Mouse (Mus musculus): ENCODE measurements around the gene Gm29133. TPM values are rescaled to one million over a fixed set of nuclear protein-coding genes. Genes with fewer than 3 reads are reported as not detected.

The Gm29133 gene
- not detected in 2 replicates for total RNA-seq (2015; ENCODE audit: low replicate concordance)
- not detected in 2 replicates for total RNA-seq (2017; ENCODE audit: low replicate concordance)

DNA sequence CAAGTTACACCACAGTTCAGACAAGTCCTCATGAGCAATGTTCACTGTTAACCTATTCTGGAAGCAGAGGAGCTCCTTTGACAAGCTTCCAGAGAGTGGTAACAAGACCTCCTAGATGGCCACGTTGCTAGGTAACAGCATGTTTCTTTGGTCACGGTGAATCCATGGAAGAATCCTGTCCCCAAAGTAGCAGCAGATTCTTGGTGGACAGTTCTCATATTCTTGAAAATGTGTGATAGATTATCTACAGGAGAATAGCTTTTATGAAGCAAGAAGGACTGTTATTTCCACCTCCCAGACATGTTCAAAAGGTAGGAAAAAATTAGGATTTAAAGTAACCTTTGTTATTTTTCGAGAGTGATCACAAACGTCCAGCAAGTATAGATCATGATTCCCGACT is at the start of gene Gm29133:
TSS of gene Gm29133 (plus strand) at position 301 of the 400 bp plus-strand sequence.
- no peak for ATAC-seq (replicated peaks; ENCODE audit: low FRiP score, poor library complexity, severe bottlenecking)

DNA sequence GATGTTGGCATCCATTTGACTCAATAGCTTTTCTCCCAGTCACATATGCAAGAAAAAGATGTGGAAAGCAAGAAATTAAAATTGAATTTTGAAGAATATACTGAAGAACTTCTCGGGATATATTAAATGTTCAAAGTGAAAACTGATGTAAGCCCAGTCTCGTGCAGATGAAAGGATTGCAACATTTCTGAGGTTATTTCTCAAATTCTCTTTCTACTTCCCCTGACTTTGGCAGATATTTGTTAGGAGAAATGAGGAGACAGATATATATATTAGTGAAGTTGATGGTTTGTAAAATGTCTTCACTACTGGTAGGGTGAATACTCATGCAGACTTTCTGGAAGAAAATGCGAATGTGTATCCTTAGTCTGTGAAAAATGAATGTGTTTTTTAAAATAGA is 48.9 kb upstream of the Gm29133 start:
- ATAC-seq (replicated peaks; ENCODE audit: low FRiP score, poor library complexity, severe bottlenecking) = no peak

DNA sequence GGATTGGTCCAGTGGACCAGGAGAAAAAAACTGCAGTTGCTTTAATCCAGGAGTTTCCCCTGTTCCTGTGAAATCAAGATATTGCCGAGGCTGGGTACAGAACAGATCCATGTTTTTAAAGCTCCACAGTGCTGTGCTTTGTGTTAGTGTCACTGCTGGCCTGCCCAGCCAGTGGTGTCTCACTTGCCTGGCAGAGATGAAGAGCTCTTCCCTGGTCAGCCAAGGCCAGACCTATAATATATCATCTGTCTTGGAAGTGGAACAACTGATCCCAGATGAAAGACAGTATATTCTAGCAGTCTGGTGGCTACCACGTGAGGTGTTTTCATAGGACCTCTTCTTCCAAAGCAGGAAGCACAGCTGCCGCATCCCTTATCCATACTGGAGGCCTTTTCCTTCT is 46.7 kb upstream of the Gm29133 start:
- no peak for ATAC-seq (replicated peaks; ENCODE audit: low FRiP score, poor library complexity, severe bottlenecking)

DNA sequence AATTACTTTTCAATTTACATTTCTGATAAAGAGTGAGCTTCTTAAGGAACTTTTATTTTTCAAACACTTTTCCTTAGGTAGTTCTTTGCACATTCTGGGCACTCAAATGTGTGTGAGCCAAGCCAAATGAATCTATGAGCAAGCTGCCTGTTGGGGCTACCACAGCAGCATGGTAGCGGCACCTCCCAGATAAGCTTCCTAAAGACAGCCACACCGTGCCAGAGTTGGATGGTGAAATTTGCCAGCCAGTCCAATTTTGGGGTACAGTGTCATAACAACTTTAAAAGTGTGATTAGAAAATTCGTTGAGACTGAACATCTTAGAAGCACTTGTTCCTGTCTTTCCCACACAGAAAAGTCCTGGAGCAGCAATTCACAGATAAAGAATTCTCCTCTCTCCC is 41.5 kb upstream of the Gm29133 start:
- no peak for ATAC-seq (replicated peaks; ENCODE audit: low FRiP score, poor library complexity, severe bottlenecking)

DNA sequence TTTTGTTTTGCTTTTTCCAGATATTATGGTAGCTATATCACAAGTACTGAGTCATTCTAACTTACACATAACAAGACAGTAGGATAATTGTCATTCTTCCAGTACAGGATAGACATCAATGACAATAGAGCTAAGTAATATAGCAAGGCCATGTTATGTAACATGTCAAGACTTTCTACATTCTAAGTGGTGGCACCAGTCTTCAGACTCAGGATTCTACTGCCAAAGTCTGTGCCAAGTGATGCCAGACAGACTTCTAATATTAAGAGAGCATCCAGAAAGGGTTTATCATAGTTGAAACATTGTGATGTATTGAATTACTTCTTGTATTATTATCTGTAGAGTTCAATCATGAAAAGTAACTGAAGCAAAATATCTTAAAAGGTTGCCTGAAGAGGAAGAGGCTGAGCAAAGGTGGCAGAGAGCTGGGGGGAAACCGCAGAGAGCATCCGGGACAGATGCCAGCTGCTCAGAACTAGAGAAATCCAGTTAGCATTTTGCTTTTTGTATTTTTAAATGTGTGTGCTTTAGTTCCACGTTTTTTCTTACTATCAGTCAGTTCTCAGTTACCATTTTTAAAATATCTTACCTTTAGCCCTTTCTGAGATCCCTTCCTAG is 34.2 kb upstream of the Gm29133 start:
- no peak for ATAC-seq (replicated peaks; ENCODE audit: low FRiP score, poor library complexity, severe bottlenecking)

DNA sequence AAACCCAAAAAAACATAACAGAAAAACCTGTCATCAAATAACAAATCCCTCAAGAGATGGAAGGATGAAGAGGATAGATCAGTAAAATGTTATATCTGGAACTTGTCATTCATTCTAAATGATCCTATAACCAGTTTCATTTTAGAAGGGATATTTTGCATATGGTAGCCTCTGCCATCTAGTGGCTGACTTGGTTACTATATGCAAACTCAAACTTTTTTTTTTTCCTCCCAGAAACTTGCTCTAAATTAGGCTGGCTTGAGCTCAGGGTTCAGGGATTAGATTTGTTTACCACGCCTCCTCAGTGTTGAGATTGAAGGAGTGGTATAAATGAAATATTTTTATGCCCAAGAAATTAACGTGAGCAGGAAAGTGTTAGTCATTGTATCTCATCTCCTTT is 27.3 kb upstream of the Gm29133 start:
- ATAC-seq (replicated peaks; ENCODE audit: low FRiP score, poor library complexity, severe bottlenecking) = no peak

DNA sequence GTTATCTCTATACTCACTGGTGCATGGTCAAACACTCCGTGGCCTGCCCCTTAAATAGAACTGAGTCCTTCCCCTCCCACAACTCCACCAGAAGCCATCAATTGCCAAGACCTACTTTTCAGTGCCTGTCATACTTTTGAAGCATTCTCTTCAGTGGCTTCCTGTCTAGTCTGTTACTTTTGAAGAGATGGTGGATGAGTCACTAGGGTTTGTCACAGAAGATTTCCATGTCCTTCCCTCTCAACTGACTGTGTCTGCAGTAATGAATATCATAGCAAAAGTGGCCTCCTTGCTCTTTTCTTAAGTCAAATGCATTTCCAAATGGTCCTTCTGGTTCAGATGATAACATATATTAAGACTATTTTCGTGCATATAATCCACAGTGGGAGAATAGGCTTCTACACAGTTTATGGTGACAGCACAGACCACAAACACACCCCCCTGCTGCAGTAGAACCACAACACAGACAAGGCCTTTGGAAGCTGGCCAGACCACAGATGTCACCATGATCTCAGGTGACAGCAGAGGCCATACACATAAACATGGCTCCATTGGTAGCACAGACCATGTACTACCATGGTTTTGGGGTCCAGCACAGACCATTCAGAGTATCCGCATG is 16.9 kb upstream of the Gm29133 start:
- ATAC-seq (replicated peaks; ENCODE audit: low FRiP score, poor library complexity, severe bottlenecking) = no peak

DNA sequence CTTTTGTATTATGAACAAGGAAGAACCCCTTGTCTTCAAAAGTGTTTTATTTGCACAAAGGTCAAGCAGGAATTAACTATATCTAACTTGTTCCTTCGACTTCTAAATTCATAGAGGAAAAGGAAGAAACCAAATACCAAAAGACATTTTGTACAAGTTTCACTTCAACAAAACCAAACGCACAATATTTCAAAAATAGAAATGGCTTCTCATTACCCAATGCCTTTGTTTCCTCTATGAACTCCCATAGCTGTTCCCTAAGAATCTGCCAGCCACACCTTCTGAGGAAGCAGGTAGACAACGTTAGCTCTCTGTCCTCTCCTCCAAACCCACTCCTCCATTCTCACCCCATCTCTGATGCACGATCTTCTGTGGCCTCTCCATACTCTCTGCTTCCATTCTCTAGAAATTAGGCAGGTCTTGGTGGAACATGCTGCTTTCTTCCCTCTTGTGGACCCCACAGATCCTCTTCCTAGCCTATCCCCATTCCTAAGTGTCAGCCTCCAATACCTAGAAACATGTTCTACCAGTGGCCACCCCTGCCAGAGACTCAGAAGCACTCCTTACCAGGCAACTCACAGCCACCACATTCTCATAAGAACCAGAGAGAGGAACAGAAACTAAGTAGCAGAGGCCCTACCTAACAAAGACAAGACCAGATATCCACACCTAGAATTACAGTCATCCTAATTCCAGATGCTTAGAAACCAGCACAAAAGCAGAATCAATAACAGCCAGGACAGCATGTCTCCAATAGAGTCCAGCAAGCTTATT is 4.1 kb upstream of the Gm29133 start:
- ATAC-seq (replicated peaks; ENCODE audit: low FRiP score, poor library complexity, severe bottlenecking) = no peak

DNA sequence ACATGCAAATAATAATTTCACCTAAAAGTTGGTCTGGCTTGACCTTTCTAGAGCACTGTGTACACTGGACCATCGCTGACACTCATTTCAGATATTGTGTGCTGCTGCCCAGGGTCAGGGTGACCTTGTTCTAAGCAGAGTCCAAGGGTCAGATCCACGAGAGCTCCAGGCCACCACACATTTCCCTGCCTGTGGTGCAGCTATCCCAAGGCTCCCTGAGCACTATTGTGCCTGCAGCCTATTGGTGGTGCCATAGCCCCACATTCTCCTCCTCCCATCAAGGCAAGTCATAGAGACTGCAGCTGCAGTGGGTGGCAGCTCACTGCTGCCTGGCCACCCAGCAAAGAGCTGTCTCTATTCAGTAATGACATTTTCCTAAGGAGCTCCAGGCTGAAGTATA is 2.7 kb upstream of the Gm29133 start:
- no peak for ATAC-seq (replicated peaks; ENCODE audit: low FRiP score, poor library complexity, severe bottlenecking)

DNA sequence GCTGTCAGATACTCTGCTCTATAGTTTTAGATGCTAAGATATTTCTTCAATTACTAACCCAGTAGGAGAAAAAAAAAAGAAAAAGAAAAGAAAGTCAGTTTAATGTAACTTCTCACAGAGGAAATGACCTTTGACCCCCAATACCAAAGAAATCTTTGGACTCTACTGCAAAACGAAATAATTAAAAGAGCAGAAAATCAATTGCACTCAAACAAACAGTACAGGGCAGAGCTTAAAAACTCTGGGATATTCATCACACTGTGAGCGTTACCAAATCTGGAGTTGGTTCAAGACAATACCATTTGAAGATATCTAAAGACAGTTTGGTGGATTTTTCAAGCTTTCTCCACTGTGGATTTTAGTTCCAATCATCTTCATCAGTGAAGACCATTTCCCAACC is 15.4 kb downstream of the Gm29133 start:
- no peak for ATAC-seq (replicated peaks; ENCODE audit: low FRiP score, poor library complexity, severe bottlenecking)

DNA sequence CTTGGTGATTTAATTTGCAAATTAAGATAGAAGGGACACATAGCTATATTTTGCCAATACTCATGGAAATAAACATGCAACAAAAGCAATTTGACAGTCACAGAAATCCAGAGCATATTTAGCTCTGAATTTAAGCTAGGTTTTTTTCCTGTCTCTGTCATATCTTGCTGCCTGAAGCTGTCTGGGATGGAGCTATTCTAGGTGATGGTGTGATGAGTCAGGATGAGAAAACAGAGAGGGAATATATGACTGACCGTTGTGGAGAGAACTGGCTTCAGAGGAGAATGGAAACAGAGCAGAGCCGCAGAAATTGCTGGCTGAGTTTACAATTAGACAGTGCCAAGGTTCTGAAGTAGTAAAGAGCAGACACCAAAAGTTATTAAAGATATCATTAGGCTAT is 26.3 kb downstream of the Gm29133 start:
- ATAC-seq (replicated peaks; ENCODE audit: low FRiP score, poor library complexity, severe bottlenecking) = no peak

DNA sequence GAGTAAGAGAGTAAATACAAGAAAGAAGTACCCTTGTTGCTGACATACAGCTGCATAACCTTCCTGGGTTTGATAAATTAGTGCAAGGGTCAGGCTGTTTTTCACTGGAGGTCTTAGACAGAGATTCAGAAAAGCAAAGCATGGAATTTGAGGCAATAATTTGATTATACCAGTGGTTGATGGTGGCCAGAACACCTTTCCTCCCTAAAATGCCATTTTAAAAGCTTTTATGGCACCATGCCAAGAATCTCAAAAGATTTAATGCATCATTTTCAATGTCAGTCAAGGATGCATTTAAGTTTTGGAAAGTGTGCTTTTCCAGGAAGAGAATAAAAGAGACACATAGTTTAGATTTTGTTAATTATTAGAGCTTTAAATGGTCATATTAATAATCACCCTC is 60.0 kb downstream of the Gm29133 start:
- no peak for ATAC-seq (replicated peaks; ENCODE audit: low FRiP score, poor library complexity, severe bottlenecking)

DNA sequence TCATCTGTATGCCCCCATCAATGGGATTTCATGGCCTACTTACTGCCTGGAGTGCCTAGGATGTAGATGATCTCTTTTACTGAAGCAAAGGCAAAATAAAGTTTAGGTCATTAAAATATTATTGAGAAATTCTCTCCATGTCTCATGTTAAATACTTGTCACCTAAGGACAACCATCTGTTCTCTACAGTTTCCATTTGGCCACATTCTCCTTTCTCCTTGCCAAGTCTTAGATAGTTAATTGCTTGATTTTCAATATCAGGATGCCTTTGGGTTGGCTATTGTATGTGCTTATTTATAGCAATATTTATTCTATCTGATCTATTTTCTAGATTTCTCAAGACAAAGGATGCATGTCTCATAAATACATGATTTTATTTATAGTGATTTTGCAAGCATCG is 75.9 kb downstream of the Gm29133 start:
- ATAC-seq (replicated peaks; ENCODE audit: low FRiP score, poor library complexity, severe bottlenecking) = no peak

DNA sequence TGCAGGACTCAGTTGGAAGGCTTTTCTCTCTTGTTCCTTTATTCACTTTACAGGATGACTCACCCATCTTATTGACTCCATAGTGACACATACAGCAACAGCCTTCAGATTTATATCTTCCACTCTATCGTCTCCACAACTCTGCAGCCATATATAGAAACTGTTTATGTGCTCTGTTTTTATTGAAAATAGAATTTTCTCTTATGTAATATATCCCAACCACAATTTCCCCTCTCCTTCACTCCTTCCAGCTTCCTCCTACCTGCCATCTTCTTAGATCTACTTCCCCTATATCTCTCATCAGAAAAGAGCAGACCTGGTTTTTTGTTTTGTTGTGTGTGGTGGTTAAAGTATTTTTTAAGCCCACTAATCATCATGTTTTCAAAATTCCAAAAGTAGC is 76.5 kb downstream of the Gm29133 start:
- ATAC-seq (replicated peaks; ENCODE audit: low FRiP score, poor library complexity, severe bottlenecking) = no peak

DNA sequence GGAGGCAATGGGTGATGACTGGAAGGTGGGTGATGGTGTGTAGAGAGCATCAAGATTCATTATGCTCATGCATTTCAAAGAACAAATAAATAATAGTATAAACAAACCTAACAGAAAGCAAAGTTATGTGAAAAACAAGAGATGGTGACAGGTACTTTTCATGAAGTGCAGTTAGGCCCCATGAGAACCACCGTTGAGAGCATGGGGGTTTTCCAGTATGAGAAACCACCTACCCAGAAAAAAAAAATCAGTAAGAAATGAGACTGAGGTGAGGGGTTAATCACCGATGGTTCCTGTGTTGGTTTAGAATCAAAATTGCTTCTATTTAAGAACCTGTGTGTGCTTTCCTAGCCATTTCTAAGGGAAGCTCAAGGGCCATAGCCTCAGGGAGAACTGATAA is 86.8 kb downstream of the Gm29133 start:
- ATAC-seq (replicated peaks; ENCODE audit: low FRiP score, poor library complexity, severe bottlenecking) = no peak

DNA sequence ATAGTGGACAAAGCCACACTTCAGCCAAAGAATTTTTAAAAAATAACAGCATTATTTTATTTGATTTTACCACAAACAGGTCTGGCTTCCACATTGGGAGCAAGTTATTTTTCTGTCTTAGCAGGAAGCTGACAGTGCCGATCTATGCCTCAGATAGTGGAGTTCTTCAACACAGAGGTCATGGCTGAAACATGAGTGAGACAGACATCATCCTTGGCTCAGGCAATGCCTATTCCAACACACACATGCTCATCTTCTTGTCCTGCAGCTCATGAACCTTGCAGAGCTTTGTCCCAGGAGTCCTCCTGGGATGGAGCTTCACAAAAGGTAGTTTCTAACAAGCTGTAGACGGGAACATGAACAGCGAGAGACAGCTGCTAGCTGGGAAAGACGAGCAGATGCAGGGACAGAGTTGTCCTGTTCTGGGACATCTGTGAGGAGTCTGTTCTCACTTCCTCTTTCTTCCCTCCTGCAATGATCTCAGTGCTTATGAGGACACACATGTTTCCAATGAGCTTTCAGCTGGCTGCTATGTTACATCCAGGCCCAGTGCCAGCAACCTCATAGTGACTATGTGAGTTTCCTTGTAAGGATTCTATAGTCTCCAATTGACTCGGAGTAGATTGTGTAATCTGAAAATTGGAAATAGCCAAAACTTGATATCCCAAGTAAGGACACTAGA is 87.4 kb downstream of the Gm29133 start:
- no peak for ATAC-seq (replicated peaks; ENCODE audit: low FRiP score, poor library complexity, severe bottlenecking)

Other genes starting within 250 kb of the Gm29133 start
- 38.6 and 38.9 TPM in 2 replicates for gene Pdcd10, start 191.3 kb upstream of the Gm29133 start, total RNA-seq (2015; ENCODE audit: low replicate concordance)
- 60.8 and 67.1 TPM in 2 replicates for gene Pdcd10, start 191.3 kb upstream of the Gm29133 start, total RNA-seq (2017; ENCODE audit: low replicate concordance)
- gene Serpini1, start 190.7 kb upstream of the Gm29133 start, total RNA-seq (2015; ENCODE audit: low replicate concordance) = 2.1 TPM in 1 of 2 replicates, not detected in the other
- 1.4 and 1.8 TPM in 2 replicates for gene Serpini1, start 190.7 kb upstream of the Gm29133 start, total RNA-seq (2017; ENCODE audit: low replicate concordance)
- 60.8 and 68.8 TPM in 2 replicates for gene Golim4, start 208.8 kb downstream of the Gm29133 start, total RNA-seq (2015; ENCODE audit: low replicate concordance)
- gene Golim4, start 208.8 kb downstream of the Gm29133 start, total RNA-seq (2017; ENCODE audit: low replicate concordance) = 67.4 and 68.5 TPM in 2 replicates

Data from erythroid progenitor cell, adult 5-6 weeks (primary cell).